Mouse (Mus musculus): ENCODE results near the gene Tmem45a2. TPM values are rescaled to one million over a fixed set of nuclear protein-coding genes. Genes with fewer than 3 reads are reported as not detected.

Tmem45a2 gene
- polyA plus RNA-seq (2015; fragmentation: Nextera tagmentation; extraction: Ambion mirVana): 0.22 and 0.28 TPM in 2 replicates

GRCm38 (mm10) chr16:57071132-57071639 lies at the start of gene Tmem45a2:
TSS of gene Tmem45a2 (minus strand) at chr16:57071372.
- no peaks in the 10 kb centered on the region for H3K27me3 ChIP-seq (ENCODE audit: insufficient read depth, low read length)
- no peak for ATAC-seq (replicated peaks; ENCODE audit: low FRiP score, low read depth)
- no peak for TF ChIP-seq CTCF (IDR thresholded peaks at IDR 0.05; ENCODE audit: low read depth)
- no peak within 1 kb of the TSS for H3K9ac ChIP-seq (ENCODE audit: low read depth, low read length)
- H3K36me3 ChIP-seq (ENCODE audit: insufficient read depth, low read length): no peaks in the 10 kb centered on the region
- no peak within 1 kb of the TSS for H3K4me3 ChIP-seq (replicated peaks; ENCODE audit: low read depth, low read length)
- no peak within 1 kb of the TSS for H3K4me2 ChIP-seq (ENCODE audit: low read length)
- WGBS: 89% methylated on average over 5 of the region's 5 CpGs
- no peak within 1 kb of the TSS for H3K27ac ChIP-seq
- no peaks in the 10 kb centered on the region for H3K4me1 ChIP-seq (replicated peaks; ENCODE audit: insufficient read depth, low read length)
- H3K9me3 ChIP-seq (replicated peaks; ENCODE audit: low read length): no peaks in the 10 kb centered on the region
- DNase-seq (ENCODE audit: low spot score): no peak

- no peak for DNase-seq (ENCODE audit: low spot score)
- no peak for ATAC-seq (replicated peaks; ENCODE audit: low FRiP score, low read depth)
- no peak overlapping the region for H3K4me3 ChIP-seq (replicated peaks; ENCODE audit: low read depth, low read length)
- WGBS: 83% methylated on average over 2 of the region's 2 CpGs
- TF ChIP-seq CTCF (IDR thresholded peaks at IDR 0.05; ENCODE audit: low read depth): no peak
- no peaks in the 10 kb centered on the region for H3K36me3 ChIP-seq (ENCODE audit: insufficient read depth, low read length)
- no peaks in the 10 kb centered on the region for H3K9me3 ChIP-seq (replicated peaks; ENCODE audit: low read length)
- no peak overlapping the region for H3K4me2 ChIP-seq (ENCODE audit: low read length)
- H3K27ac ChIP-seq: no peak overlapping the region
- no peaks in the 10 kb centered on the region for H3K27me3 ChIP-seq (ENCODE audit: insufficient read depth, low read length)
- no peaks in the 10 kb centered on the region for H3K4me1 ChIP-seq (replicated peaks; ENCODE audit: insufficient read depth, low read length)
- H3K9ac ChIP-seq (ENCODE audit: low read depth, low read length): no peak overlapping the region
These were observed 46.4 kb upstream of the Tmem45a2 start for GRCm38 (mm10) chr16:57117562-57117961.

GRCm38 (mm10) chr16:57116066-57116465 lies 44.9 kb upstream of the Tmem45a2 start:
- Histone ChIP-seq H3K36me3 (ENCODE audit: insufficient read depth, low read length) (no peaks in the 10 kb centered on the region), H3K4me1 (replicated peaks; ENCODE audit: insufficient read depth, low read length) (no peaks in the 10 kb centered on the region), H3K27ac (no peak overlapping the region), H3K4me2 (ENCODE audit: low read length) (no peak overlapping the region), H3K27me3 (ENCODE audit: insufficient read depth, low read length) (no peaks in the 10 kb centered on the region), H3K9me3 (replicated peaks; ENCODE audit: low read length) (no peaks in the 10 kb centered on the region), H3K4me3 (replicated peaks; ENCODE audit: low read depth, low read length) (no peak overlapping the region), H3K9ac (ENCODE audit: low read depth, low read length) (no peak overlapping the region)
- peak; percentile 77 for TF ChIP-seq CTCF (IDR thresholded peaks at IDR 0.05; ENCODE audit: low read depth)
- ATAC-seq (replicated peaks; ENCODE audit: low FRiP score, low read depth) (no peak), DNase-seq (ENCODE audit: low spot score) (peak; percentile 72)

- H3K9me3 ChIP-seq (replicated peaks; ENCODE audit: low read length): no peaks in the 10 kb centered on the region
- TF ChIP-seq CTCF (IDR thresholded peaks at IDR 0.05; ENCODE audit: low read depth): no peak
- H3K4me2 ChIP-seq (ENCODE audit: low read length): no peak overlapping the region
- no peak overlapping the region for H3K9ac ChIP-seq (ENCODE audit: low read depth, low read length)
- H3K4me3 ChIP-seq (replicated peaks; ENCODE audit: low read depth, low read length): no peak overlapping the region
- H3K27ac ChIP-seq: no peak overlapping the region
- no peak for DNase-seq (ENCODE audit: low spot score)
- WGBS: 70% methylated on average over 5 of the region's 5 CpGs
- H3K4me1 ChIP-seq (replicated peaks; ENCODE audit: insufficient read depth, low read length): no peaks in the 10 kb centered on the region
- H3K27me3 ChIP-seq (ENCODE audit: insufficient read depth, low read length): no peaks in the 10 kb centered on the region
- no peak for ATAC-seq (replicated peaks; ENCODE audit: low FRiP score, low read depth)
- H3K36me3 ChIP-seq (ENCODE audit: insufficient read depth, low read length): no peaks in the 10 kb centered on the region
These were observed 35.2 kb upstream of the Tmem45a2 start for GRCm38 (mm10) chr16:57106185-57106960.

GRCm38 (mm10) chr16:57101174-57101573 lies 30.0 kb upstream of the Tmem45a2 start:
- no peak overlapping the region for H3K9ac ChIP-seq (ENCODE audit: low read depth, low read length)
- H3K4me1 ChIP-seq (replicated peaks; ENCODE audit: insufficient read depth, low read length): no peaks in the 10 kb centered on the region
- no peak overlapping the region for H3K4me2 ChIP-seq (ENCODE audit: low read length)
- no peak for TF ChIP-seq CTCF (IDR thresholded peaks at IDR 0.05; ENCODE audit: low read depth)
- WGBS: 83% methylated on average over 1 of the region's 1 CpGs
- no peaks in the 10 kb centered on the region for H3K9me3 ChIP-seq (replicated peaks; ENCODE audit: low read length)
- no peak for DNase-seq (ENCODE audit: low spot score)
- no peaks in the 10 kb centered on the region for H3K27me3 ChIP-seq (ENCODE audit: insufficient read depth, low read length)
- no peak overlapping the region for H3K27ac ChIP-seq
- no peak for ATAC-seq (replicated peaks; ENCODE audit: low FRiP score, low read depth)
- no peaks in the 10 kb centered on the region for H3K36me3 ChIP-seq (ENCODE audit: insufficient read depth, low read length)
- H3K4me3 ChIP-seq (replicated peaks; ENCODE audit: low read depth, low read length): no peak overlapping the region

- Histone ChIP-seq H3K9me3 (replicated peaks; ENCODE audit: low read length) (no peaks in the 10 kb centered on the region), H3K4me1 (replicated peaks; ENCODE audit: insufficient read depth, low read length) (no peaks in the 10 kb centered on the region), H3K4me3 (replicated peaks; ENCODE audit: low read depth, low read length) (no peak overlapping the region), H3K27ac (no peak overlapping the region), H3K9ac (ENCODE audit: low read depth, low read length) (no peak overlapping the region), H3K36me3 (ENCODE audit: insufficient read depth, low read length) (no peaks in the 10 kb centered on the region), H3K27me3 (ENCODE audit: insufficient read depth, low read length) (no peaks in the 10 kb centered on the region), H3K4me2 (ENCODE audit: low read length) (no peak overlapping the region)
- TF ChIP-seq CTCF (IDR thresholded peaks at IDR 0.05; ENCODE audit: low read depth): no peak
- ATAC-seq (replicated peaks; ENCODE audit: low FRiP score, low read depth): no peak
- no peak for DNase-seq (ENCODE audit: low spot score)
- WGBS: 79% methylated on average over 5 of the region's 5 CpGs
These were observed 28.5 kb upstream of the Tmem45a2 start for GRCm38 (mm10) chr16:57099572-57100237.

Data from kidney, postnatal 0 days (tissue).